Mouse (Mus musculus): Measurements from ENCODE around the gene Frem2. TPM values are rescaled to one million over a fixed set of nuclear protein-coding genes. Genes with fewer than 3 reads are reported as not detected.

Frem2 gene
- polyA plus RNA-seq, 1 experiment from 2014 or later, result 4.9 TPM

GRCm38 (mm10) chr3:53600140-53600539 is 57.0 kb downstream of the Frem2 start:
- Histone ChIP-seq H3K4me3 (ENCODE audit: low read depth, low read length) (no peak overlapping the region), H3K9me3 (ENCODE audit: control insufficient read depth, low read length) (no peaks in the 10 kb centered on the region), H3K27me3 (ENCODE audit: control insufficient read depth, insufficient read depth, low read length) (no peaks in the 10 kb centered on the region), H3K36me3 (ENCODE audit: control insufficient read depth, insufficient read depth, low read length) (no peaks in the 10 kb centered on the region), H3K4me1 (ENCODE audit: control insufficient read depth, insufficient read depth, low read length) (peaks cover 14% of the 10 kb centered on the region), H3K9ac (ENCODE audit: low read length) (no peak overlapping the region), H3K4me2 (ENCODE audit: low read depth, severe bottlenecking) (no peak overlapping the region), H3K27ac (replicated peaks; ENCODE audit: low read depth, low read length) (no peak overlapping the region)
- ATAC-seq (ENCODE audit: insufficient number of reproducible peaks, low FRiP score, low TSS enrichment, low read depth) (no peak), DNase-seq (ENCODE audit: low spot score) (no peak)
- WGBS, result 31% methylated on average over 4 of the region's 4 CpGs

DNA sequence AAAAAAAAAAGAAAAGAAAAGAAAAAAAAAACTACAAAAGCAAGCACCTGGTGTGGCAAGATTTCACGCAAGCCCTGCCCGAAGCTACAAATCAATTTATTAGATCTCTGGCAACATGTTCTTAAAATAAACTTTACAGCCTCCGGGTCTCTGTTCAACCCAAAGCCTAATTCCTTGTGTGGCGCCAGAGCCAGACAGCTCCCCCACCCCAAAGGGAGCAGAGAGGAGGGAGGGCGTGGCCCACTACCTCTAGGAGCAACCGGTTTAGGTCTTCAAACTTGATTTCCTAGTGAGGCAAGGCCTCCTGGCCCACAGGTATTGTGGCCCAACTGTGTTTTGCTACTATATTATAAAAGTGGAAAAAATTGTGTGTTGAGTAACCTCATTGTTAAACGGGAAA is 57.8 kb downstream of the Frem2 start:
- Histone ChIP-seq H3K27ac (replicated peaks; ENCODE audit: low read depth, low read length) (no peak overlapping the region), H3K4me1 (ENCODE audit: control insufficient read depth, insufficient read depth, low read length) (peaks cover 14% of the 10 kb centered on the region), H3K9me3 (ENCODE audit: control insufficient read depth, low read length) (no peaks in the 10 kb centered on the region), H3K9ac (ENCODE audit: low read length) (no peak overlapping the region), H3K36me3 (ENCODE audit: control insufficient read depth, insufficient read depth, low read length) (no peaks in the 10 kb centered on the region), H3K4me3 (ENCODE audit: low read depth, low read length) (no peak overlapping the region), H3K27me3 (ENCODE audit: control insufficient read depth, insufficient read depth, low read length) (no peaks in the 10 kb centered on the region), H3K4me2 (ENCODE audit: low read depth, severe bottlenecking) (no peak overlapping the region)
- WGBS, result 12% methylated on average over 7 of the region's 7 CpGs
- ATAC-seq (ENCODE audit: insufficient number of reproducible peaks, low FRiP score, low TSS enrichment, low read depth) (no peak), DNase-seq (ENCODE audit: low spot score) (peak; percentile 60)

- peaks cover 14% of the 10 kb centered on the region for H3K4me1 ChIP-seq (ENCODE audit: control insufficient read depth, insufficient read depth, low read length)
- peak overlapping the region; percentile 52; the same call in 1 of the 2 replicates for H3K27ac ChIP-seq (replicated peaks; ENCODE audit: low read depth, low read length)
- H3K9me3 ChIP-seq (ENCODE audit: control insufficient read depth, low read length), result no peaks in the 10 kb centered on the region
- H3K27me3 ChIP-seq (ENCODE audit: control insufficient read depth, insufficient read depth, low read length), result no peaks in the 10 kb centered on the region
- peak; percentile 32; the same call in 1 of the 2 replicates for ATAC-seq (ENCODE audit: insufficient number of reproducible peaks, low FRiP score, low TSS enrichment, low read depth)
- 2% methylated on average over 9 of the region's 9 CpGs for WGBS
- no peaks in the 10 kb centered on the region for H3K36me3 ChIP-seq (ENCODE audit: control insufficient read depth, insufficient read depth, low read length)
- H3K4me2 ChIP-seq (ENCODE audit: low read depth, severe bottlenecking), result peak overlapping the region; percentile 26; the same call in 1 of the 2 replicates
- peak; percentile 50 for DNase-seq (ENCODE audit: low spot score)
- no peak overlapping the region for H3K4me3 ChIP-seq (ENCODE audit: low read depth, low read length)
- 0 out of 2 replicates have a peak overlapping the region, but pooled peaks have one; percentile 30 for H3K9ac ChIP-seq (ENCODE audit: low read length)
Measured at GRCm38 (mm10) chr3:53598153-53598800, 58.9 kb downstream of the Frem2 start.

GRCm38 (mm10) chr3:53594471-53594870 is 62.7 kb downstream of the Frem2 start:
- no peaks in the 10 kb centered on the region for H3K36me3 ChIP-seq (ENCODE audit: control insufficient read depth, insufficient read depth, low read length)
- no peak for DNase-seq (ENCODE audit: low spot score)
- no peak overlapping the region for H3K4me3 ChIP-seq (ENCODE audit: low read depth, low read length)
- H3K9ac ChIP-seq (ENCODE audit: low read length), result no peak overlapping the region
- H3K27me3 ChIP-seq (ENCODE audit: control insufficient read depth, insufficient read depth, low read length), result no peaks in the 10 kb centered on the region
- H3K4me2 ChIP-seq (ENCODE audit: low read depth, severe bottlenecking), result no peak overlapping the region
- WGBS, result 48% methylated on average over 4 of the region's 4 CpGs
- no peak overlapping the region for H3K27ac ChIP-seq (replicated peaks; ENCODE audit: low read depth, low read length)
- peaks cover 10% of the 10 kb centered on the region for H3K4me1 ChIP-seq (ENCODE audit: control insufficient read depth, insufficient read depth, low read length)
- no peaks in the 10 kb centered on the region for H3K9me3 ChIP-seq (ENCODE audit: control insufficient read depth, low read length)
- ATAC-seq (ENCODE audit: insufficient number of reproducible peaks, low FRiP score, low TSS enrichment, low read depth), result no peak

DNA sequence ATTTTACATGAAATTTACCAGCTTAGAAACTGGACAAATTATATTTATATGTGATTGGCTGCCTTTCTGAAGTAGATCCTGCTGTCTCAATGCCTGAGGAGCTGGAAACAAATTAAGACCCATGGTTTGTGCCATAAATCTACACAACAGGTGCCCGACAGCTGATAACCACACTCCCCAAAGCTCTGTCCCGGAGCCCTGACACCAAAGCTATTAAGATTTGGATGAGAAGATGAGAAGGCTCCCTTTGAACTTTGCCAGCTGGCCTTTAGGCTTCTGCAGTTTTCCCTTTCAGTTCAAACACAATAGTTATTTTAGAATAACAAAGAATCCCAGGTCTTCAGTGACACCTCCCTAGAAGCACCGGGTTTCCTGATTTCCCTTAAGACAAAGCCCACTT is 63.4 kb downstream of the Frem2 start:
- WGBS, result 2% methylated on average over 3 of the region's 3 CpGs
- Histone ChIP-seq H3K36me3 (ENCODE audit: control insufficient read depth, insufficient read depth, low read length) (no peaks in the 10 kb centered on the region), H3K27me3 (ENCODE audit: control insufficient read depth, insufficient read depth, low read length) (no peaks in the 10 kb centered on the region), H3K4me3 (ENCODE audit: low read depth, low read length) (no peak overlapping the region), H3K4me1 (ENCODE audit: control insufficient read depth, insufficient read depth, low read length) (peaks cover 8% of the 10 kb centered on the region), H3K4me2 (ENCODE audit: low read depth, severe bottlenecking) (no peak overlapping the region), H3K9me3 (ENCODE audit: control insufficient read depth, low read length) (no peaks in the 10 kb centered on the region), H3K9ac (ENCODE audit: low read length) (no peak overlapping the region), H3K27ac (replicated peaks; ENCODE audit: low read depth, low read length) (no peak overlapping the region)
- ATAC-seq (ENCODE audit: insufficient number of reproducible peaks, low FRiP score, low TSS enrichment, low read depth), result no peak
- DNase-seq (ENCODE audit: low spot score), result no peak

DNA sequence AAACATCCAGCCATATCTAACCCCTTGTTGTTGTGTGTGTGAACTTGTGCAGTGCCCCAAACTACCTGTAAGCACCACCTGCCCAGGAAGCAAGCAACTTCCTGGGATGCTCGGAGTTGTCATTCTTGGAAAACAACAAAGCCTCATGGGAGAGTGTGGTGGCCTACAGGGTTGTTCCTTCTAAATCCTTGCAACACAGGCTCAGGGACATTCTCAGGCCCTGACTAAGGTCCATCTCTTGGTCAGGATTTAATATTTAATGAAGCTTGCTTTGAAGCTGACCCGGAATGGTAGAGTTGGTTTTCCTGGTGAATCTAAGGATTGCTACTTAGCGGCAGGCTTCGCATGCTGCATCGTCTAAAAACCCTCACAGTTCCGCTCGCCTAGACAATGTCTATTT is 65.1 kb downstream of the Frem2 start:
- Histone ChIP-seq H3K4me2 (ENCODE audit: low read depth, severe bottlenecking) (no peak overlapping the region), H3K4me3 (ENCODE audit: low read depth, low read length) (no peak overlapping the region), H3K27ac (replicated peaks; ENCODE audit: low read depth, low read length) (no peak overlapping the region), H3K9me3 (ENCODE audit: control insufficient read depth, low read length) (no peaks in the 10 kb centered on the region), H3K4me1 (ENCODE audit: control insufficient read depth, insufficient read depth, low read length) (no peaks in the 10 kb centered on the region), H3K27me3 (ENCODE audit: control insufficient read depth, insufficient read depth, low read length) (no peaks in the 10 kb centered on the region), H3K9ac (ENCODE audit: low read length) (no peak overlapping the region), H3K36me3 (ENCODE audit: control insufficient read depth, insufficient read depth, low read length) (no peaks in the 10 kb centered on the region)
- no peak for DNase-seq (ENCODE audit: low spot score)
- ATAC-seq (ENCODE audit: insufficient number of reproducible peaks, low FRiP score, low TSS enrichment, low read depth), result no peak
- WGBS, result 91% methylated on average over 7 of the region's 7 CpGs

DNA sequence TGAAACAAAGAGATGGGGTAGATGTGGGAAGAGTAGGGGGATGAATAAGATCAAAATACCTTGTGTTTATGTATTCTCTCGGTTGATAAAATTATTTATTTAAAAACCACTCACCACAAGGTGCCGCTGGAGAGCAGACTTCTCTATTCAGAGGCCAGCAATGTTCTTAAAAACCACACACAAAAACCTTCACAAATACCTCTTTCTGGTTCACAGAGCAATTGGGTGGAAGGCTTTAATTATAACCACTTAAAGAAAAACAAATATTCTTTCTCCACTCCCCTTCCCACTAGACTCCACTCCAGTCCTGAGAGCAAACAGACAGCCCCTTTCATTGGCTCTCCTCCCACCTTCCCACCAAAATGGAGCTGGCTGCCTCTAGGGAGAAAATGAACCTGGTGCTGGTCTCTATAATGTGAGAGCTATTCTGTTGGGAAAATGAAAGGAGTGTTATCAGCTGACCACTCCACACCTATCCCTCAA is 67.0 kb downstream of the Frem2 start:
- DNase-seq (ENCODE audit: low spot score) (peak; percentile 72), ATAC-seq (ENCODE audit: insufficient number of reproducible peaks, low FRiP score, low TSS enrichment, low read depth) (no peak)
- Histone ChIP-seq H3K4me2 (ENCODE audit: low read depth, severe bottlenecking) (no peak overlapping the region), H3K9me3 (ENCODE audit: control insufficient read depth, low read length) (no peaks in the 10 kb centered on the region), H3K27me3 (ENCODE audit: control insufficient read depth, insufficient read depth, low read length) (no peaks in the 10 kb centered on the region), H3K27ac (replicated peaks; ENCODE audit: low read depth, low read length) (no peak overlapping the region), H3K4me1 (ENCODE audit: control insufficient read depth, insufficient read depth, low read length) (no peaks in the 10 kb centered on the region), H3K36me3 (ENCODE audit: control insufficient read depth, insufficient read depth, low read length) (no peaks in the 10 kb centered on the region), H3K4me3 (ENCODE audit: low read depth, low read length) (no peak overlapping the region), H3K9ac (ENCODE audit: low read length) (no peak overlapping the region)
- WGBS, result 1% methylated on average over 2 of the region's 2 CpGs

DNA sequence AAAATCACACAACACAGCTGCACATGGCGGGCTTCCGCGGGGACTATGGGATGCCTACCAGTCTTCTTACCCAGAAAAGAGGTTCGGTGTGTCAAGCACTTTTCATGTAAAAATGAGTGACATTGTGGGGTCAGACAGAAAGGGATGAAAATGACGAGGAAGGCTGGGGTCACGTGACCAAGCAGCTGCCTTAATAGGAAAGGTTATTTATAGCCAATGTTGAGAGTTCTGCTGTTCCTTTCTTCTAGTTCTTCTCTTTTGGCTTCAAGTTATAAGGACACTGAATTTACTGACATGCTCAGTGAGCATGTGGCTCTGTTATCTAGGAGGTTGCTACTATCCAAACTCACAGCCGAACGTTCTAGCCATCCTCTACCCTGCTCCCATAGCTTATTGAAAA is 73.9 kb downstream of the Frem2 start:
- Histone ChIP-seq H3K4me3 (ENCODE audit: low read depth, low read length) (no peak overlapping the region), H3K36me3 (ENCODE audit: control insufficient read depth, insufficient read depth, low read length) (no peaks in the 10 kb centered on the region), H3K4me2 (ENCODE audit: low read depth, severe bottlenecking) (no peak overlapping the region), H3K9ac (ENCODE audit: low read length) (no peak overlapping the region), H3K4me1 (ENCODE audit: control insufficient read depth, insufficient read depth, low read length) (no peaks in the 10 kb centered on the region), H3K9me3 (ENCODE audit: control insufficient read depth, low read length) (no peaks in the 10 kb centered on the region), H3K27me3 (ENCODE audit: control insufficient read depth, insufficient read depth, low read length) (no peaks in the 10 kb centered on the region), H3K27ac (replicated peaks; ENCODE audit: low read depth, low read length) (no peak overlapping the region)
- no peak for DNase-seq (ENCODE audit: low spot score)
- WGBS, result 90% methylated on average over 8 of the region's 8 CpGs
- no peak for ATAC-seq (ENCODE audit: insufficient number of reproducible peaks, low FRiP score, low TSS enrichment, low read depth)

Measured in limb, embryonic 11.5 days (tissue).